Mouse (Mus musculus) lung, postnatal 4 days (tissue): ENCODE measurements around the gene Foxc2.

Experiments used
- DNase-seq, 2 experiments: peaks; one replicate each; pipeline ENCODE4 v3.0.0; 2021

Foxc2 gene

GRCm38 (mm10) chr8:121086004-121086900 is 29.7 kb upstream of the Foxc2 start:
- DNase-seq, result peak; percentile 51 to 61

- DNase-seq, result no peak
Observed at GRCm38 (mm10) chr8:121088281-121088680, 27.7 kb upstream of the Foxc2 start.

GRCm38 (mm10) chr8:121088871-121089630 is 26.9 kb upstream of the Foxc2 start:
- DNase-seq, result no peak

GRCm38 (mm10) chr8:121089631-121090380 is 26.2 kb upstream of the Foxc2 start:
- peak; percentile 48 to 62 for DNase-seq

- no peak for DNase-seq
Observed at GRCm38 (mm10) chr8:121090716-121091115, 25.3 kb upstream of the Foxc2 start.

GRCm38 (mm10) chr8:121092141-121092540 is 23.8 kb upstream of the Foxc2 start:
- no peak for DNase-seq

- peak; percentile 82 to 89 for DNase-seq
Observed at GRCm38 (mm10) chr8:121092627-121093026, 23.3 kb upstream of the Foxc2 start.

- no peak for DNase-seq
Observed at GRCm38 (mm10) chr8:121093496-121093895, 22.5 kb upstream of the Foxc2 start.

GRCm38 (mm10) chr8:121104049-121104818 is 11.7 kb upstream of the Foxc2 start:
- peak; percentile 71 to 86 for DNase-seq

GRCm38 (mm10) chr8:121107668-121108656 is 8.0 kb upstream of the Foxc2 start, which contains the start of gene Mthfsd:
Gene Mthfsd, minus strand, starts transcription at chr8:121108392.
- DNase-seq, result peak; percentile 98 to 99

GRCm38 (mm10) chr8:121108657-121109056 is 7.3 kb upstream of the Foxc2 start:
- DNase-seq, result no peak

- peak in 1 of 2 experiments; percentile 18 for DNase-seq
Observed at GRCm38 (mm10) chr8:121111145-121111907, 4.6 kb upstream of the Foxc2 start.

- peak; percentile 92 to 97 for DNase-seq
Observed at GRCm38 (mm10) chr8:121113261-121113660, 2.7 kb upstream of the Foxc2 start.

GRCm38 (mm10) chr8:121115136-121115535 is 835 bp upstream of the Foxc2 start:
- DNase-seq, result peak in 1 of 2 experiments; percentile 20

- peak; percentile 36 to 48 for DNase-seq
Observed at GRCm38 (mm10) chr8:121116591-121117185, 717 bp downstream of the Foxc2 start.

- peak; percentile 18 to 45 for DNase-seq
Observed at GRCm38 (mm10) chr8:121117186-121117651, 1.2 kb downstream of the Foxc2 start.

GRCm38 (mm10) chr8:121117906-121118305 is 1.9 kb downstream of the Foxc2 start:
- DNase-seq, result peak in 1 of 2 experiments; percentile 20

- no peak for DNase-seq
Observed at GRCm38 (mm10) chr8:121118634-121119420, 2.9 kb downstream of the Foxc2 start.
